Mouse (Mus musculus): ENCODE measurements at regions not wholly inside any gene's neighbourhood (a gene's known extent, or its start where the extent isn't known, plus 50 kb on each side); places are given as distances from the start of the nearest gene placed in this dataset.

DNA sequence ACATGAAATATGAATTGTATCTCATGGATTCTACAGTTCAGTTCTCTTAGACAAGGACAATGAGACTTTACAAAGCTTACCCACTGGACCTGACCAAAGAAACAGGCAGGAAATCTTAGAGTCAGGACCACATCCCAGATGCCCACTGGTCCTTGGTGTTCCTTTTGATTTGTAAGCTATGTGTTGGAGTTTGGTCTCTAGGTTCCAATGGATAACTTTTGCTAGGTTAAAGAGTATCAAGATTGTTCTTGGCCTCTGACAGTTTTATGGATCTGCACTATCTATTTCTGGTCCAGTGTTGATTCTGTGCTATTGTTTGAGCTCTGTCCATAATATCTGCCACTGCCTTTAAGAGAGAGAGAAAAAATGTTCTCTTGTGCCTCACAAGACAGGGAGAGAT lies 222.6 kb upstream of the Tprg start:
- TF ChIP-seq CTCF (IDR thresholded peaks at IDR 0.05 in 2 of 3, conservative IDR thresholded peaks at IDR 0.05 in 1 of 3; ENCODE audit: control insufficient read depth in 1 of 3, insufficient read depth in 1 of 3, low read depth in 2 of 3, low read length in 3 of 3, poor library complexity in 1 of 3, severe bottlenecking in 1 of 3), result no peak
- no peak for TF ChIP-seq ZMIZ1 (IDR thresholded peaks at IDR 0.05; ENCODE audit: low read depth, low read length)
- TF ChIP-seq MXI1 (IDR thresholded peaks at IDR 0.05; ENCODE audit: low read depth, low read length), result no peak
- TF ChIP-seq POLR2AphosphoS5 (IDR thresholded peaks at IDR 0.05; ENCODE audit: borderline replicate concordance, low read depth, low read length), result no peak
- TF ChIP-seq ZNF384 (IDR thresholded peaks at IDR 0.05; ENCODE audit: low read depth, low read length), result no peak
- TF ChIP-seq POLR2AphosphoS2 (IDR thresholded peaks at IDR 0.05; ENCODE audit: low read length), result no peak
- no peak for TF ChIP-seq RAD21 (IDR thresholded peaks at IDR 0.05; ENCODE audit: low read depth, low read length)
- no peak for TF ChIP-seq EP300 (IDR thresholded peaks at IDR 0.05; ENCODE audit: low read depth in 1 of 2, low read length in 2 of 2)
- no peak for TF ChIP-seq MEF2A (IDR thresholded peaks at IDR 0.05; ENCODE audit: extremely low read depth, insufficient replicate concordance, low read depth, low read length, poor library complexity, severe bottlenecking)
- TF ChIP-seq JUND (IDR thresholded peaks at IDR 0.05; ENCODE audit: low read depth, low read length), result no peak
- TF ChIP-seq SMC3 (IDR thresholded peaks at IDR 0.05; ENCODE audit: low read depth, low read length), result no peak
- TF ChIP-seq E2F4 (IDR thresholded peaks at IDR 0.05; ENCODE audit: borderline replicate concordance, low read depth, low read length), result no peak
